Mouse (Mus musculus) hindbrain, embryonic 16.5 days (tissue): ENCODE measurements around the gene Atp5l. TPM values are rescaled to one million over a fixed set of nuclear protein-coding genes. Genes with fewer than 3 reads are reported as not detected.
"Not testable (repeated sequence)": the region's sequence is repeated elsewhere in the genome, so short reads cannot be mapped to it uniquely, and the experiment has no call there.

Source experiments
- ATAC-seq: fragments of 200-750 bp; cut with Nextera tagmentation; 2 replicates; pipeline ENCODE4 v1.8.0; 2017; ENCODE audit warnings: moderate TSS enrichment, moderate library complexity
- H3K27ac ChIP-seq: fragments of 300-500 bp; sonication (generic); 2 replicates; pipeline ENCODE4 v1.5.1; 2014; ENCODE audit warnings: low read depth, mild to moderate bottlenecking, control low read depth, low read length, moderate library complexity
- H3K27me3 ChIP-seq: fragments of 300-500 bp; sonication (generic); replicated peaks from 2 replicates; pipeline ENCODE4 v1.6.1; 2014; ENCODE audit warnings: low read length; ENCODE audit not compliant: control insufficient read depth, insufficient read depth
- H3K36me3 ChIP-seq: fragments of 300-500 bp; sonication (generic); 2 replicates; pipeline ENCODE4 v1.6.1; 2014; ENCODE audit warnings: mild to moderate bottlenecking, low read length, moderate library complexity, mixed read lengths; ENCODE audit not compliant: control insufficient read depth, insufficient read depth
- H3K4me1 ChIP-seq: fragments of 300-500 bp; sonication (generic); 2 replicates; pipeline ENCODE4 v1.6.1; 2014; ENCODE audit warnings: low read depth, low read length; ENCODE audit not compliant: control insufficient read depth, insufficient read depth
- H3K4me2 ChIP-seq: fragments of 300-500 bp; sonication (generic); 2 replicates; pipeline ENCODE4 v1.6.1; 2014; ENCODE audit warnings: mild to moderate bottlenecking, low read length, control low read depth, moderate library complexity
- H3K4me3 ChIP-seq: fragments of 300-500 bp; sonication (generic); 2 replicates; pipeline ENCODE4 v1.5.1; 2014; ENCODE audit warnings: mild to moderate bottlenecking, low read length, control low read depth, moderate library complexity
- H3K9ac ChIP-seq: fragments of 300-500 bp; sonication (generic); 2 replicates; pipeline ENCODE4 v1.6.1; 2014; ENCODE audit warnings: low read depth, mild to moderate bottlenecking, control low read depth, low read length, moderate library complexity
- H3K9me3 ChIP-seq: fragments of 300-500 bp; sonication (generic); 2 replicates; pipeline ENCODE4 v1.6.1; 2014; ENCODE audit warnings: mild to moderate bottlenecking, low read length, moderate library complexity; ENCODE audit not compliant: control insufficient read depth
- WGBS: fragments of 180-500 bp; shearing (Covaris S2); extraction: QIAGEN DNeasy Blood & Tissue Kit; methylation state at CpG from one replicate; pipeline ENCODE4 v1.1.7; 2014; 5-methylcytosine and 5-hydroxymethylcytosine counted together
- polyA plus RNA-seq: library from polyadenylated mRNA; unstranded; fragments of >200 nt; fragmentation: Nextera tagmentation; extraction: Ambion mirVana; gene quantifications from 2 replicates; pipeline ENCODE4 v1.2.1, GENCODE M21; 2015

Atp5l gene
- 711 and 802 TPM in 2 replicates for polyA plus RNA-seq

DNA sequence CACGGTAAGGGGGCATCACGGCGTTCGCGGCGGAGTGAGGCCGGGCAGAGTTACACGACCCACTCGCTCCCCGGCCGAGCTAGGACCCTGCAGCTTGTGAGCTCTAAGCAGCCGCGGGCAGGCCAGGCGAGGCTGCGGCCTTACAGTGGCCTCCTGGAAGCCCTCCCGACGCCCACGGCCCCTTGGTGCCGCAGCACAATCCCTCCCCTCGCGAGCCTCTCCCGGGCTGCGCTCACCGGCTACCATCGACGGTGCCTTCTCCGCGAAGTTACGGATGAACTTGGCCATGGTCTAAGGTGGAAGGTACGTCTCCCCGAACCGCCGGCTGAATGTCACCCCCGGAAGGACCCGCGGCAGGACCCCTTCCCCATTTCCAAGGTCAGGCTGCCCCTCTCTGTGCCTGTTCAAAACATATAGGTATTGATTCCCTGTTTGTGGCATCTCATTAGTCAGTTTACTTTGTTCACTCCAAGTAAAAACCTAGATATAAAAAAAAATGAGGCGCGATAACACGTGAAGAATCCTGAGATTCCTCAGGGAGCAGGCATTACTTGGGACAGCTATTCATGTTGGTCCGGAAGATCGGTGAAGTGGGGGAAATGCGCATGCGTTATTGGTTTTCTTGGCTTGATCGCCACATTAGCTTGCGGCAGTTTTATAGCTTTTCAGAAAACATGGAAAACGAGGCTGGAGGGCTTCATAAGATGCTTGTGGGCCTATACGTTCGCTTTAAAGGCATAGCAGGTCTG lies at the start of gene Atp5l:
Gene Atp5l, minus strand, starts transcription at position 369 of the 749 bp plus-strand sequence.
- Histone ChIP-seq H3K27ac (peak within 1 kb of the TSS; percentile 92), H3K27me3 (no peaks in the 10 kb centered on the region), H3K9me3 (no peaks in the 10 kb centered on the region), H3K4me2 (peak within 1 kb of the TSS; percentile 87), H3K4me3 (peak within 1 kb of the TSS; percentile 71), H3K36me3 (no peaks in the 10 kb centered on the region), H3K9ac (peak within 1 kb of the TSS; percentile 84), H3K4me1 (peaks cover 5% of the 10 kb centered on the region)
- under 1% methylated on average over 48 of the region's 48 CpGs for WGBS
- peak; percentile 93 for ATAC-seq

DNA sequence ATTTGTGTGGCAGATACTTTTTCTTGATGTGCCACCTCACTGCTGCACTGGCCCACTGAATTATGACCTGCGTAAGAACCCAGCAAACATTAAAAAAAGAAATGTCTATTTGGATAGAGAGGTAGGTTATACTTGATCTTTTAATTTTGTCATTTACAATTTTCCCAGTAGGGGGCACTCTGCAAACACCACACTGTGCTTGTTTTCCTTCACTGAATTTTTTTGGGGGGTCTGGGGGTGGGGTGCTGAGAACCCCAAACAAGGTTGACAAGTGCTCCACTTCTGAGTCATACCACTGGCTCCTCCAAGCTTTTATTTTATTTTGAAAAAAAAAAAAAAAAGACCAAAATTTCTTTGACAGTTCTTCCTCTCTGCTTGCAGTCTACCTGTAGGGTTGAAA lies 48.9 kb upstream of the Atp5l start:
- H3K4me3 ChIP-seq = no peak overlapping the region
- no peak overlapping the region for H3K9ac ChIP-seq
- ATAC-seq = no peak
- H3K4me2 ChIP-seq = no peak overlapping the region
- no peaks in the 10 kb centered on the region for H3K36me3 ChIP-seq
- no peak overlapping the region for H3K27ac ChIP-seq
- WGBS = 71% methylated on average over 1 of the region's 1 CpGs
- peaks cover 8% of the 10 kb centered on the region for H3K4me1 ChIP-seq
- H3K9me3 ChIP-seq = no peaks in the 10 kb centered on the region
- peaks cover 8% of the 10 kb centered on the region for H3K27me3 ChIP-seq

DNA sequence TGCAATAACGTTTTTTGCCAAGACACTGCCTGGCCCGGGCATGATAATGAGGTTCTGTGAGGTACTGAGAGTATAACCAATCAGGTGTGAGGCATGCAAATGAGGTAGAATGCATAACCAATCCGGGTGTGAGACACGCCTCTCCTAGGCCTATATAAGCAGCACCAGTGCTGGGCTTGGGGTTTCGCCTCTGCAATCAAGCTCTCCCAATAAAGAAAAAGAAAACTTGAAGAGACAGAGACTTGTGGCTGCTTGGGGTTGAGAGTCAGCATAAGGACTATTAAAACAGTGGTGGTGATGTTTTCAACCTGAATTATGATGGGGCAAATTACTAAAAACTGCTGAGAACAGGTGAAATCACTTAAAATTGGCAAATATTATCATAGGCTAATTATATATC lies 47.2 kb upstream of the Atp5l start:
- peaks cover 13% of the 10 kb centered on the region for H3K4me1 ChIP-seq
- 88% methylated on average over 5 of the region's 5 CpGs for WGBS
- not testable (repeated sequence) for H3K4me2 ChIP-seq, H3K36me3 ChIP-seq, H3K9ac ChIP-seq, H3K27me3 ChIP-seq, H3K9me3 ChIP-seq, ATAC-seq, H3K27ac ChIP-seq, H3K4me3 ChIP-seq

DNA sequence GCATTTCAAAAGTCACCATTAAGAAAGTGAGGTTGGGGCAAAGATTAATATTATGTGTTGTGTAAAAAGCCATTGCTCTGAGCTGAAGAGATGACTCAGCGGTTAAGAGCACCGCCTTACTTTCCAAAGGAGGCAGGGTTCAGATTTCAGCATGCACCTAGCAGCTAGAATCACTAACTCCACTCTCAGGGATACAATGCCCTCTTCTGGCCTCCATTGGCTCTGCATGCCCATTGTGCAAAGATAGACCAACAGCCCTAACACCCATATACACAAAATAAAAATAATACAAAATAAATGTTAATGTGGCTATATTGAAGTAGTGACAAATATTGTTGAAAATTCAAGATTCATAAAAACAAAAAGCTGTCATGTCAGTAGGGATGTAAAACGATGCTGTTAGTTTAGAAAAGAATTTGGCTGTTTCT lies 46.3 kb upstream of the Atp5l start:
- Histone ChIP-seq H3K27ac (no peak overlapping the region), H3K4me1 (peaks cover 13% of the 10 kb centered on the region), H3K4me2 (no peak overlapping the region), H3K9me3 (no peaks in the 10 kb centered on the region), H3K36me3 (no peaks in the 10 kb centered on the region), H3K4me3 (no peak overlapping the region), H3K27me3 (peaks cover 5% of the 10 kb centered on the region), H3K9ac (no peak overlapping the region)
- 28% methylated on average over 3 of the region's 3 CpGs for WGBS
- no peak for ATAC-seq

DNA sequence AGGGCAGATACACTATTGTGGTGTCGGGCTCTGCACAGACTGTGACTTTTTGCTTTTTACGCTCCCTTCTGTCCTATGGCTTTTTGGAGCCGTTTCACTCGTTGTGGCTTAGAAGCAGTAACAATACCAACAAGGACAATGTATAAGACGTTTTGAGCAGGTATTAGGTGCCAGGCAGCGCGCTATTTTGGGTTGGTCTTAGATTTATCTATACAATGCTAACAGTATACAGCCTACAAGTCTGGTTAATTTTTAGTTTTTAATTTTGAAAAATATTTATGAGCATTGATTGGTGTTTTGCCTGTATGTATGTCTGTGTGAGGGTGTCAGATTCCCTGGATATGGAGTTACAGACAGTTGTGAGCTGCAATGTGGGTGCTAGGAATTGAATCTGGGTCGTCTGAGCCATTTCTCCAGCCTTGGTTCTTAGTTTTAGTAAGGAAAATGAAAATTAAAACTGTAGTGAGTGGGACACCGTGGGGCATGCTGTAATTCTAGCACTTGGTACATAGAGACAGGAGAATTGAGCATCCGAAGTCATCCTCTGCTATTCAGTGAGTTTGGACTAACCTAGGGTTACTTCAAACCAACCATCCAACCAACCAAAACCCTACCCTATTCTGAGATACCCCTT lies 45.4 kb upstream of the Atp5l start:
- Histone ChIP-seq H3K4me2 (peak overlapping the region; percentile 85), H3K9me3 (no peaks in the 10 kb centered on the region), H3K4me3 (peak overlapping the region; percentile 69), H3K27ac (peak overlapping the region; percentile 76), H3K27me3 (peaks cover 5% of the 10 kb centered on the region), H3K4me1 (peaks cover 13% of the 10 kb centered on the region), H3K36me3 (0 out of 2 replicates have a peak, but pooled peaks cover 3% of the 10 kb centered on the region), H3K9ac (peak overlapping the region; percentile 66)
- ATAC-seq = peak; percentile 66; the same call in 1 of the 2 replicates
- 12% methylated on average over 10 of the region's 10 CpGs for WGBS

DNA sequence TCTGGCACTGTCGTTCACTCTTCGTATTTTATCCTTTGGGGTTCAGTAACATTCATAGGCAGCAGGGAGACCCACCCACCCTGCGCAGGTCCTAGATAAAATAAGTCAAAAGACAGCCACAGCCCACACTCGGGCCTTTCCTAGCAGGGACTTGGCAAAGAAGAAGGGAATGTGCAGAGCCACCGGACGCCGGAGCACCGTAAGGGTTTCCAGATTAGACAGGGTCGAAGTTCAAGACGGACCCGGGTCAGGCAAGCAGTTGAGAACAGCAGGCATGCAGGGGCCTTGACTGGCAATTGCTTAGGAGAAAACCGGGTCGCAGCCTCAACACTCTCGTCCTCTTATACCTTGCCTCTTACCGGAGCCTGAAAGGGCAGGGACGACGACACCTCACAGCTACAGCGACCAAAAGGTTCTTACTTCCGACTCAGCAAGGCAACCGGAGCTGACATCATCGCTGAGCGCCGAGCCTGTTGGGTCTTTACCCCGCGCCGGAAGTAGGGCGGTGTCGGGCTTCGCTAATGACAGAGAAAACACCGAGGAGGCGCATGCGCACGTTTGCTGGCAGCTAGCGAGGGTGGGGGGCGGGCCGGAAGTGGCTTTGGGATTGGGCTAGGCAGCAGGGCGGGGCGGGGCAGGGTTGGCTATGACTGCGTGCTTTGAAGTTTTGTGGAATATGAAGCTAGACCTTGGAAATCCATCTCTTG lies 44.7 kb upstream of the Atp5l start, which contains the start of gene Ube4a:
Gene Ube4a, minus strand, starts transcription at position 475 of the 707 bp plus-strand sequence.
- Histone ChIP-seq H3K4me2 (peak within 1 kb of the TSS; percentile 93), H3K4me1 (peaks cover 13% of the 10 kb centered on the region), H3K27me3 (peaks cover 2% of the 10 kb centered on the region; the same call in 1 of the 2 replicates), H3K4me3 (peak within 1 kb of the TSS; percentile 69), H3K9me3 (no peaks in the 10 kb centered on the region), H3K9ac (peak within 1 kb of the TSS; percentile 80), H3K36me3 (0 out of 2 replicates have a peak, but pooled peaks cover 3% of the 10 kb centered on the region), H3K27ac (peak within 1 kb of the TSS; percentile 76)
- peak; percentile 97 for ATAC-seq
- WGBS = under 1% methylated on average over 39 of the region's 39 CpGs

DNA sequence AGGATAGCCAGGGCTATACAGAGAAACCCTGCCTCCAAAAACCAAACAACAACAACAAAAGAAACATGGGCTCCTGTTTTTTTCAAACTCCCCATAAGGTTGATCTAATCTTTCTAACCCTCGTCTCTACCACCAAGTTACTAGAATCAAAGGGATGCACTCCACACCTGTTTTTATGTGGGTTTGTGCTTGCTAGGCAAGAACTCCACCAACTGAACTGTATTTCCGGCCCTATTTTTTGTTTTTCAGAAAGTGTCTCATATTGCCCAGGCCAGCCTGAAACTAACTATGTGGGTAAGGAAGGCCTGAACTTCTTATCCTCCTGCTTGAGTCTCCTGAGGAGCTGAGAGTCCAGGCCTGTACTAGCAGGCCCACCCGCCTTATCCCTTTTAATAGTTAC lies 33.9 kb upstream of the Atp5l start:
- WGBS = 93% methylated on average over 3 of the region's 3 CpGs
- no peaks in the 10 kb centered on the region for H3K9me3 ChIP-seq
- no peak for ATAC-seq
- peaks cover 51% of the 10 kb centered on the region for H3K36me3 ChIP-seq
- no peaks in the 10 kb centered on the region for H3K4me1 ChIP-seq
- no peak overlapping the region for H3K9ac ChIP-seq
- H3K27me3 ChIP-seq = no peaks in the 10 kb centered on the region
- no peak overlapping the region for H3K4me3 ChIP-seq
- H3K4me2 ChIP-seq = no peak overlapping the region
- no peak overlapping the region for H3K27ac ChIP-seq

DNA sequence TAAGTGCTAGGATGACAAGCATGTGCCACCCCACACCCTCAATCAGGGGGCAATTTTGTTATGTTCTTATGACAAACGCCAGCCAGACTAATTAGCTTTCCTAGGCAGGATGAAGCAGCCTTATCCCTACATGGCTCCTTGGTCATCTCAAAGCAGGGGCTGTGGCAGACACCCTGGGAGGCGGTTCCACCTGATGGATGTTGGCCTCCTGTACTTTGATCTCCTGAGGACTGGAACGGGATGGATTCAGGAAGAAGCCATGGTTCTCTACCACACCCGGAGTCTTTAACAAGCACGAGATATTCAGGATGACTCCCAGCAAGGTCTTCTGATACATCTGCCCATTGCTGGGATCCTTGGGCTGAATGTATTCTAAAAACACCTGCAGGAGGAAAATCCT lies 27.3 kb upstream of the Atp5l start:
- Histone ChIP-seq H3K4me1 (no peaks in the 10 kb centered on the region), H3K4me2 (no peak overlapping the region), H3K9me3 (no peaks in the 10 kb centered on the region), H3K4me3 (no peak overlapping the region), H3K36me3 (peaks cover 46% of the 10 kb centered on the region), H3K9ac (no peak overlapping the region), H3K27me3 (no peaks in the 10 kb centered on the region), H3K27ac (no peak overlapping the region)
- WGBS = 87% methylated on average over 5 of the region's 5 CpGs
- no peak for ATAC-seq
